In the genomic region with DNA sequence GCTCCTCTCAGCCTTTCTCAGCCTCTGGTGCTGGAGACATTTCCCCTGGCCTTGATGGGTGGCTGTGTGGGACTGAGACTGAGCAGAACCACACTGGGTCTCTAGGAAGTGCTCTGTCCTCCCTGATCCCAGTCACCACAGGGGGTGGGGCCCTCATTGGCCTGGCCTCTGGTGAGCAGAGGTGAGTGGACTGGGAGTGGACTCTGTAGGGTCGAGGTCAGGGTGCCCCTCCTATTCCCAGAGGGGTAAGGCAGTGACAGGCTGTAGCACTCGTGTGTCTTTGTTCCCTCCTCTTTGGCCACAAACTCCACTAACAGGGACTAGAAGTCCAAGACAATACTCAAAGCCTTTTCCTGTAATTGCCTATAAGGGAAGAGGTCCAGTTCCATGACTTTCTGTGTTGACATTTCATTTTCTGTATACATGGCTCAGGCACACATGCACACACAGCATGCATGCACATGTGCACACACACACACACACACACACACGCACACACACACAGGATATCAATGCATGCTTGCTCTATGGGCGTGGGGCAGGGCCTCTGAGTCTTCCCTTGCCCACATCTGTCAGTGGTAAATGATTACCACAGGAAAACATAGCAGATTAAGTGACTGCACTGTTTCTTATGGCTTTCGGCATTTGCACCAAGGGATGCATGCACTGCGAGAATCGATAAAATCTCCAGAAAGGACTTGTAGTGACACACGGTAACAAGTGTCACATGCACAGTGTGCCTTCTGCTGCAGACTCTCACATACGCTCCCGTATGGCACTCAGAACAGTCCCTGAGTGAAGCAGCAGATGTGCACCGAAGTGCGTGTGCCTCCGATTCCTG, we compare ENCODE assay signal across 8 mouse cellular contexts.
DNase-seq lines count a peak whose midpoint lies in the region; ATAC-seq lines count a peak whose summit lies in the region.

No protein-coding gene starts in this region.

- intact Hi-C loops in left cerebral cortex, postnatal 36 days (cut with DNase I), result loop anchor here (5.0 kb wide), 1 partner anchor 425 kb away; a partner anchor contains a TSS

- peaks cover 31% of the 10 kb centered on the region for H3K4me1 ChIP-seq in embryonic facial prominence, embryonic 12.5 days
- peaks cover 36% of the 10 kb centered on the region for H3K4me1 ChIP-seq in hindbrain, embryonic 14.5 days (replicated peaks; ENCODE audit: control insufficient read depth, insufficient read depth, low read length)
- peaks cover 22% of the 10 kb centered on the region for H3K4me1 ChIP-seq in liver, embryonic 11.5 days (replicated peaks; ENCODE audit: control insufficient read depth, insufficient read depth, low read length)
- H3K4me1 ChIP-seq in stomach, embryonic 15.5 days, result peaks cover 18% of the 10 kb centered on the region

- ATAC-seq in embryonic facial prominence, embryonic 12.5 days (ENCODE audit: insufficient number of reproducible peaks, insufficient read depth, low FRiP score, low TSS enrichment), result no peak
- ATAC-seq in hindbrain, embryonic 14.5 days (ENCODE audit: low FRiP score), result no peak; the same call in 1 of the 2 replicates
- 0 out of 2 replicates have a peak, but pooled peaks have one; percentile 33 for ATAC-seq in liver, embryonic 11.5 days (replicated peaks; ENCODE audit: low FRiP score)
- no peak for ATAC-seq in stomach, embryonic 15.5 days (ENCODE audit: insufficient read depth, low FRiP score, low read depth)

- H3K27ac ChIP-seq in embryonic facial prominence, embryonic 12.5 days, result peak overlapping the region; percentile 76
- peak overlapping the region; percentile 73 for H3K27ac ChIP-seq in hindbrain, embryonic 14.5 days
- H3K27ac ChIP-seq in liver, embryonic 11.5 days (ENCODE audit: low read depth, low read length), result peak overlapping the region; percentile 57; the same call in 1 of the 2 replicates
- peak overlapping the region; percentile 70 for H3K27ac ChIP-seq in stomach, embryonic 15.5 days

- peaks cover 19% of the 10 kb centered on the region for H3K36me3 ChIP-seq in embryonic facial prominence, embryonic 12.5 days
- H3K36me3 ChIP-seq in hindbrain, embryonic 14.5 days (replicated peaks; ENCODE audit: control insufficient read depth, insufficient read depth), result peaks cover 8% of the 10 kb centered on the region; the same call in 1 of the 2 replicates
- peaks cover 6% of the 10 kb centered on the region for H3K36me3 ChIP-seq in liver, embryonic 11.5 days (ENCODE audit: control insufficient read depth, insufficient read depth, low read length)
- H3K36me3 ChIP-seq in stomach, embryonic 15.5 days, result peaks cover 10% of the 10 kb centered on the region

- peak; percentile 54 for DNase-seq in brain, adult 2 months (ENCODE audit: low read depth, low spot score)
- DNase-seq in hindbrain, embryonic 14.5 days (ENCODE audit: low spot score), result no peak
- DNase-seq in liver, embryonic 11.5 days (ENCODE audit: low spot score), result no peak
- no peak for DNase-seq in retina, embryonic 14.5 days (ENCODE audit: low spot score)
- DNase-seq in spleen, adult 12 weeks (ENCODE audit: low spot score), result no peak
- no peak for DNase-seq in left cerebral cortex, postnatal 36 days (ENCODE audit: low spot score in 2 of 2)

- peaks cover 6% of the 10 kb centered on the region for H3K9me3 ChIP-seq in embryonic facial prominence, embryonic 12.5 days
- H3K9me3 ChIP-seq in hindbrain, embryonic 14.5 days (ENCODE audit: control insufficient read depth, low read length), result no peaks in the 10 kb centered on the region
- H3K9me3 ChIP-seq in liver, embryonic 11.5 days (ENCODE audit: control insufficient read depth, low read length), result no peaks in the 10 kb centered on the region
- no peaks in the 10 kb centered on the region for H3K9me3 ChIP-seq in stomach, embryonic 15.5 days

- no peaks in the 10 kb centered on the region for H3K27me3 ChIP-seq in embryonic facial prominence, embryonic 12.5 days
- no peaks in the 10 kb centered on the region for H3K27me3 ChIP-seq in hindbrain, embryonic 14.5 days (ENCODE audit: control insufficient read depth, insufficient read depth, low read length)
- H3K27me3 ChIP-seq in liver, embryonic 11.5 days (replicated peaks; ENCODE audit: control insufficient read depth, insufficient read depth, low read length), result no peaks in the 10 kb centered on the region
- H3K27me3 ChIP-seq in stomach, embryonic 15.5 days (replicated peaks), result no peaks in the 10 kb centered on the region

- no peak overlapping the region for H3K4me3 ChIP-seq in embryonic facial prominence, embryonic 12.5 days
- no peak overlapping the region for H3K4me3 ChIP-seq in hindbrain, embryonic 14.5 days (replicated peaks; ENCODE audit: low read length)
- no peak overlapping the region for H3K4me3 ChIP-seq in liver, embryonic 11.5 days (ENCODE audit: low read depth, low read length)
- no peak overlapping the region for H3K4me3 ChIP-seq in stomach, embryonic 15.5 days (replicated peaks)

- H3K4me2 ChIP-seq in embryonic facial prominence, embryonic 12.5 days (replicated peaks), result no peak overlapping the region
- H3K4me2 ChIP-seq in hindbrain, embryonic 14.5 days (replicated peaks), result no peak overlapping the region
- H3K4me2 ChIP-seq in liver, embryonic 11.5 days, result no peak overlapping the region
- no peak overlapping the region for H3K4me2 ChIP-seq in stomach, embryonic 15.5 days

- no peak overlapping the region for H3K9ac ChIP-seq in embryonic facial prominence, embryonic 12.5 days
- H3K9ac ChIP-seq in hindbrain, embryonic 14.5 days, result no peak overlapping the region
- no peak overlapping the region for H3K9ac ChIP-seq in liver, embryonic 11.5 days (ENCODE audit: low read depth, low read length)
- no peak overlapping the region for H3K9ac ChIP-seq in stomach, embryonic 15.5 days

- WGBS in embryonic facial prominence, embryonic 12.5 days, result 58% methylated on average over 13 of the region's 13 CpGs
- 59% methylated on average over 13 of the region's 13 CpGs for WGBS in hindbrain, embryonic 14.5 days
- 63% methylated on average over 13 of the region's 13 CpGs for WGBS in liver, embryonic 11.5 days
- WGBS in stomach, embryonic 15.5 days, result 58% methylated on average over 13 of the region's 13 CpGs
